Mouse (Mus musculus) B cell, adult 62 days (primary cell): ENCODE measurements around the gene Olfr342. TPM values are rescaled to one million over a fixed set of nuclear protein-coding genes. Genes with fewer than 3 reads are reported as not detected.

ENCODE experiments used
- total RNA-seq: library from RNA; stranded (reverse); gene quantifications from 4 replicates; pipeline ENCODE4 v1.2.4, GENCODE M21; 2023

Olfr342 gene
- total RNA-seq = not detected in 4 replicates

GRCm38 (mm10) chr2:36524698-36525097 lies at the start of gene Olfr342:
Gene Olfr342 (plus strand): TSS chr2:36524998.

GRCm38 (mm10) chr2:36482368-36482767 lies 42.4 kb upstream of the Olfr342 start, which contains the start of gene Olfr341:
Gene Olfr341 (minus strand): TSS chr2:36482468.

GRCm38 (mm10) chr2:36566362-36566761 lies 41.6 kb downstream of the Olfr342 start, which contains the start of gene Olfr344:
Gene Olfr344 (plus strand): TSS chr2:36566662.

Other genes starting within 250 kb of the Olfr342 start
- not detected in 4 replicates for gene Olfr338, start 151.5 kb upstream of the Olfr342 start, total RNA-seq
- not detected in 4 replicates for gene Olfr339, start 106.1 kb upstream of the Olfr342 start, total RNA-seq
- not detected in 4 replicates for gene Olfr340, start 72.4 kb upstream of the Olfr342 start, total RNA-seq
- not detected in 4 replicates for gene Olfr341, start 42.5 kb upstream of the Olfr342 start, total RNA-seq
- gene Olfr344, start 41.7 kb downstream of the Olfr342 start, total RNA-seq = not detected in 4 replicates
- not detected in 4 replicates for gene Olfr345, start 115.0 kb downstream of the Olfr342 start, total RNA-seq
- gene Olfr346, start 160.8 kb downstream of the Olfr342 start, total RNA-seq = not detected in 4 replicates
- not detected in 4 replicates for gene Olfr347, start 206.9 kb downstream of the Olfr342 start, total RNA-seq